Mouse (Mus musculus): ENCODE data around the gene Ifnk. TPM values are rescaled to one million over a fixed set of nuclear protein-coding genes. Genes with fewer than 3 reads are reported as not detected.

The Ifnk gene
- total and polyA plus RNA-seq, 2 experiments from 2014 or later: not detected

DNA sequence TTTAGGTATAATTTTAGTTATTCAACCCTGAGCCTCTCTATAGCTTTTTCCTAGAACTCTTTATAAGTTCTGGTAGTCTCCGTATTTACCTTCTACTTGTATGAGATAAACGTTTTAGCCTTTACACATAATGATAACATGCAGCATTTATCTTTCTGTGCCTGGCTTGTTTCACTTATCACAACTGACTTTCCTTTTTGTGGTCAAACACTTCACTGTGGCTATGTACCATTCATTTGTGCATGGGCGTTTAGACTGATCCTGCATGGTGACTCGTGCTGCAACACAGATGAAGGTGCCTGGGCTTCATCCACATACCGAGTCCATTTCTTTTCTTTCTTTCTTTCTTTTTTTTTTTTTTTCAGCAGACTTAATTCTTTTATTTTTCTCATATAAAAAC, 49.8 kb downstream of the Ifnk start:
- Histone ChIP-seq H3K4me1 (ENCODE audit: control insufficient read depth, insufficient read depth) (no peaks in the 10 kb centered on the region), H3K4me2 (ENCODE audit: low read depth, low read length) (no peak overlapping the region), H3K27ac (ENCODE audit: low read depth) (no peak overlapping the region), H3K9ac (replicated peaks; ENCODE audit: low read depth, low read length) (no peak overlapping the region), H3K4me3 (ENCODE audit: low read depth, low read length) (no peak overlapping the region), H3K27me3 (ENCODE audit: control insufficient read depth, insufficient read depth, low read length) (no peaks in the 10 kb centered on the region), H3K36me3 (replicated peaks; ENCODE audit: control insufficient read depth, insufficient read depth, low read length) (peaks cover 57% of the 10 kb centered on the region), H3K9me3 (replicated peaks; ENCODE audit: control insufficient read depth, low read length) (no peaks in the 10 kb centered on the region)
- no peak for ATAC-seq (ENCODE audit: insufficient read depth, low read depth)
- no peak for DNase-seq (ENCODE audit: low spot score)
- 68% methylated on average over 5 of the region's 5 CpGs for WGBS
- no peak for TF ChIP-seq EP300 (IDR thresholded peaks at IDR 0.05; ENCODE audit: low read depth)

Other genes with a start within 250 kb of the Ifnk start
- gene Mob3b, start 5.4 kb downstream of the Ifnk start, total RNA-seq (2014; rRNA removed; ENCODE audit: low replicate concordance): 0.04 and 2.0 TPM in 2 replicates
- gene Mob3b, start 5.4 kb downstream of the Ifnk start, polyA plus RNA-seq (2015; fragmentation: Nextera tagmentation; extraction: Ambion mirVana): 1.0 and 1.2 TPM in 2 replicates
- gene C9orf72, start 74.1 kb downstream of the Ifnk start, total RNA-seq (2014; rRNA removed; ENCODE audit: low replicate concordance): 31.8 and 32.2 TPM in 2 replicates
- gene C9orf72, start 74.1 kb downstream of the Ifnk start, polyA plus RNA-seq (2015; fragmentation: Nextera tagmentation; extraction: Ambion mirVana): 21.8 and 21.9 TPM in 2 replicates